Mouse (Mus musculus) testis, adult 2 months (tissue): ENCODE measurements around the gene Stac3.

Experiments
- CTCF ChIP-seq: fragments of 200-500 bp; IDR thresholded peaks from 2 replicates; pipeline ENCODE4 v1.5.1; 2012; ENCODE audit warnings: low read depth, mild to moderate bottlenecking, inconsistent platforms, low read length, moderate library complexity; ENCODE audit not compliant: control insufficient read depth, insufficient read depth, insufficient replicate concordance
- POLR2A ChIP-seq: fragments of 200-500 bp; IDR thresholded peaks from 2 replicates; pipeline ENCODE4 v1.6.1; 2012; ENCODE audit warnings: low read depth, mild to moderate bottlenecking, inconsistent platforms, low read length, moderate library complexity; ENCODE audit not compliant: control insufficient read depth

DNA sequence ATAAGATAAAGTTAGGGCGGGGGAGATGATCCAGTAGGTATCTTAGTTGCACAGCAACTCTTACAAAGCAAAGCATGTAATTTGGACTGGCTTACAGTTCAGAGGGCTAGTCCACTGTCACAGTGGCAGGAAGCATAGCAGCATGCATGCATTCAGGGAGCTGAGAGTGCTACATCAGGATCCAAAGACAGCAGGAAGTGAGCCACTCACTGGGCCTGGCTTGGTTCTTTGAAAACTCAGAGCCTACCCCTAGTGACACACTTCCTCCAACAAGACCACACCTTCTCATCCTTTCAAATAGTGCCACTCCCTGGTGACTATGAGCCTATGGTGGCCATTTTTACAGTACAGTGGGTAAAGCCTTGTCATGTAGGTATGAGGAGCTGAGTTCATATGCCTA, 47.8 kb upstream of the Stac3 start:
- TF ChIP-seq CTCF, result no peak
- TF ChIP-seq POLR2A, result no peak
